Mouse (Mus musculus) forebrain, embryonic 10.5 days (tissue): ENCODE measurements at regions not wholly inside any gene's neighbourhood (a gene's known extent, or its start where the extent isn't known, plus 50 kb on each side); places are given as distances from the start of the nearest gene placed in this dataset.

Experiments
- DNase-seq: peaks from one replicate; pipeline ENCODE4 v3.0.0-alpha.2; 2017; ENCODE audit warnings: low spot score; ENCODE audit errors: extremely low spot score
- H3K27ac ChIP-seq: fragments of 300-500 bp; sonication (generic); 2 replicates; pipeline ENCODE4 v1.5.1; 2016; ENCODE audit warnings: mild to moderate bottlenecking
- H3K27me3 ChIP-seq: fragments of 300-500 bp; sonication (generic); 2 replicates; pipeline ENCODE4 v1.6.1; 2016; ENCODE audit warnings: mild to moderate bottlenecking; ENCODE audit not compliant: poor library complexity, severe bottlenecking
- H3K36me3 ChIP-seq: fragments of 300-500 bp; sonication (generic); replicated peaks from 2 replicates; pipeline ENCODE4 v1.6.1; 2016; ENCODE audit warnings: mild to moderate bottlenecking, moderate library complexity
- H3K4me1 ChIP-seq: fragments of 300-500 bp; sonication (generic); 2 replicates; pipeline ENCODE4 v1.6.1; 2016
- H3K4me3 ChIP-seq: fragments of 300-500 bp; sonication (generic); 2 replicates; pipeline ENCODE4 v1.5.1; 2016; ENCODE audit warnings: mild to moderate bottlenecking, moderate library complexity
- H3K9me3 ChIP-seq: fragments of 300-500 bp; sonication (generic); 2 replicates; pipeline ENCODE4 v1.6.1; 2016; ENCODE audit warnings: mild to moderate bottlenecking, moderate library complexity
- WGBS: fragments of 180-500 bp; shearing (Covaris S2); methylation state at CpG from one replicate; pipeline ENCODE4 v1.1.7; 2016; 5-methylcytosine and 5-hydroxymethylcytosine counted together

- WGBS, result 54% methylated on average over 6 of the region's 6 CpGs
Measured at GRCm38 (mm10) chr14:47910741-47911295, 209.8 kb upstream of the Peli2 start.

GRCm38 (mm10) chr14:47911546-47912545 is 208.8 kb upstream of the Peli2 start:
- Histone ChIP-seq H3K27me3 (peaks cover 4% of the 10 kb centered on the region; the same call in 1 of the 2 replicates), H3K9me3 (no peaks in the 10 kb centered on the region), H3K36me3 (no peaks in the 10 kb centered on the region), H3K4me3 (no peak overlapping the region), H3K4me1 (peaks cover 20% of the 10 kb centered on the region), H3K27ac (no peak overlapping the region)
- WGBS, result 79% methylated on average over 9 of the region's 9 CpGs
- DNase-seq, result no peak

More at GRCm38 (mm10) chr14:47910741-47911295, 209.8 kb upstream of the Peli2 start:
- no peaks in the 10 kb centered on the region for H3K9me3 ChIP-seq
- H3K27ac ChIP-seq, result no peak overlapping the region
- no peak overlapping the region for H3K4me3 ChIP-seq
- peaks cover 20% of the 10 kb centered on the region for H3K4me1 ChIP-seq
- H3K36me3 ChIP-seq, result no peaks in the 10 kb centered on the region
- H3K27me3 ChIP-seq, result peaks cover 4% of the 10 kb centered on the region; the same call in 1 of the 2 replicates
- no peak for DNase-seq

- H3K4me3 ChIP-seq, result no peak overlapping the region
- H3K36me3 ChIP-seq, result no peaks in the 10 kb centered on the region
- 86% methylated on average over 1 of the region's 1 CpGs for WGBS
- peak overlapping the region; percentile 53; the same call in 1 of the 2 replicates for H3K27ac ChIP-seq
- peaks cover 4% of the 10 kb centered on the region; the same call in 1 of the 2 replicates for H3K27me3 ChIP-seq
- no peaks in the 10 kb centered on the region for H3K9me3 ChIP-seq
- DNase-seq, result no peak
- H3K4me1 ChIP-seq, result peaks cover 18% of the 10 kb centered on the region
Measured at GRCm38 (mm10) chr14:47915621-47916020, 205.0 kb upstream of the Peli2 start.

- Histone ChIP-seq H3K27ac (no peak overlapping the region), H3K27me3 (no peaks in the 10 kb centered on the region), H3K4me3 (no peak overlapping the region), H3K4me1 (peaks cover 9% of the 10 kb centered on the region), H3K36me3 (no peaks in the 10 kb centered on the region), H3K9me3 (no peaks in the 10 kb centered on the region)
- DNase-seq, result no peak
- 92% methylated on average over 9 of the region's 9 CpGs for WGBS
Measured at GRCm38 (mm10) chr14:47920638-47921347, 199.8 kb upstream of the Peli2 start.

GRCm38 (mm10) chr14:47921811-47922277 is 198.8 kb upstream of the Peli2 start:
- 72% methylated on average over 10 of the region's 10 CpGs for WGBS
- H3K36me3 ChIP-seq, result no peaks in the 10 kb centered on the region
- H3K9me3 ChIP-seq, result no peaks in the 10 kb centered on the region
- H3K4me3 ChIP-seq, result no peak overlapping the region
- H3K27ac ChIP-seq, result no peak overlapping the region
- peaks cover 9% of the 10 kb centered on the region for H3K4me1 ChIP-seq
- no peaks in the 10 kb centered on the region for H3K27me3 ChIP-seq
- DNase-seq, result no peak

GRCm38 (mm10) chr14:47926416-47926815 is 194.2 kb upstream of the Peli2 start:
- H3K4me1 ChIP-seq, result peaks cover 9% of the 10 kb centered on the region

GRCm38 (mm10) chr14:47935401-47935800 is 185.2 kb upstream of the Peli2 start:
- WGBS, result 90% methylated on average over 6 of the region's 6 CpGs

More at GRCm38 (mm10) chr14:47926416-47926815, 194.2 kb upstream of the Peli2 start:
- Histone ChIP-seq H3K9me3 (no peaks in the 10 kb centered on the region), H3K4me3 (no peak overlapping the region), H3K27ac (no peak overlapping the region), H3K36me3 (no peaks in the 10 kb centered on the region), H3K27me3 (no peaks in the 10 kb centered on the region)
- no peak for DNase-seq
- 94% methylated on average over 3 of the region's 3 CpGs for WGBS

GRCm38 (mm10) chr14:47937081-47937651 is 183.5 kb upstream of the Peli2 start:
- H3K9me3 ChIP-seq, result no peaks in the 10 kb centered on the region
- 88% methylated on average over 7 of the region's 7 CpGs for WGBS
- H3K4me3 ChIP-seq, result no peak overlapping the region
- H3K27me3 ChIP-seq, result no peaks in the 10 kb centered on the region
- H3K36me3 ChIP-seq, result no peaks in the 10 kb centered on the region
- no peak overlapping the region for H3K27ac ChIP-seq
- DNase-seq, result no peak
- H3K4me1 ChIP-seq, result peaks cover 8% of the 10 kb centered on the region; the same call in 1 of the 2 replicates

More at GRCm38 (mm10) chr14:47935401-47935800, 185.2 kb upstream of the Peli2 start:
- no peak for DNase-seq
- peaks cover 8% of the 10 kb centered on the region; the same call in 1 of the 2 replicates for H3K4me1 ChIP-seq
- H3K9me3 ChIP-seq, result no peaks in the 10 kb centered on the region
- no peak overlapping the region for H3K4me3 ChIP-seq
- H3K36me3 ChIP-seq, result no peaks in the 10 kb centered on the region
- no peaks in the 10 kb centered on the region for H3K27me3 ChIP-seq
- H3K27ac ChIP-seq, result no peak overlapping the region

- H3K27ac ChIP-seq, result no peak overlapping the region
- no peaks in the 10 kb centered on the region for H3K36me3 ChIP-seq
- no peaks in the 10 kb centered on the region for H3K9me3 ChIP-seq
- DNase-seq, result peak; percentile 7
- no peak overlapping the region for H3K4me3 ChIP-seq
- WGBS, result 56% methylated on average over 7 of the region's 7 CpGs
- no peaks in the 10 kb centered on the region for H3K27me3 ChIP-seq
- peaks cover 8% of the 10 kb centered on the region; the same call in 1 of the 2 replicates for H3K4me1 ChIP-seq
Measured at GRCm38 (mm10) chr14:47939781-47940590, 180.6 kb upstream of the Peli2 start.

- no peak for DNase-seq
- Histone ChIP-seq H3K36me3 (no peaks in the 10 kb centered on the region), H3K27ac (no peak overlapping the region), H3K4me3 (no peak overlapping the region), H3K4me1 (peaks cover 8% of the 10 kb centered on the region; the same call in 1 of the 2 replicates), H3K9me3 (no peaks in the 10 kb centered on the region), H3K27me3 (no peaks in the 10 kb centered on the region)
Measured at GRCm38 (mm10) chr14:47942671-47943070, 178.0 kb upstream of the Peli2 start.

- Histone ChIP-seq H3K9me3 (no peaks in the 10 kb centered on the region), H3K27ac (no peak overlapping the region), H3K27me3 (no peaks in the 10 kb centered on the region), H3K4me1 (peaks cover 7% of the 10 kb centered on the region; the same call in 1 of the 2 replicates), H3K4me3 (no peak overlapping the region), H3K36me3 (no peaks in the 10 kb centered on the region)
- WGBS, result 92% methylated on average over 1 of the region's 1 CpGs
- no peak for DNase-seq
Measured at GRCm38 (mm10) chr14:47944595-47944994, 176.0 kb upstream of the Peli2 start.
